Mouse (Mus musculus) forebrain, embryonic 10.5 days (tissue): ENCODE data around the gene Mup21. TPM values are rescaled to one million over a fixed set of nuclear protein-coding genes. Genes with fewer than 3 reads are reported as not detected.
"Not testable (repeated sequence)": the region's sequence is repeated elsewhere in the genome, so short reads cannot be mapped to it uniquely, and the experiment has no call there.

Experiments
- DNase-seq: peaks from one replicate; pipeline ENCODE4 v3.0.0-alpha.2; 2017; ENCODE audit warnings: low spot score; ENCODE audit errors: extremely low spot score
- H3K27ac ChIP-seq: fragments of 300-500 bp; sonication (generic); 2 replicates; pipeline ENCODE4 v1.5.1; 2016; ENCODE audit warnings: mild to moderate bottlenecking
- H3K27me3 ChIP-seq: fragments of 300-500 bp; sonication (generic); 2 replicates; pipeline ENCODE4 v1.6.1; 2016; ENCODE audit warnings: mild to moderate bottlenecking; ENCODE audit not compliant: poor library complexity, severe bottlenecking
- H3K36me3 ChIP-seq: fragments of 300-500 bp; sonication (generic); replicated peaks from 2 replicates; pipeline ENCODE4 v1.6.1; 2016; ENCODE audit warnings: mild to moderate bottlenecking, moderate library complexity
- H3K4me1 ChIP-seq: fragments of 300-500 bp; sonication (generic); 2 replicates; pipeline ENCODE4 v1.6.1; 2016
- H3K4me3 ChIP-seq: fragments of 300-500 bp; sonication (generic); 2 replicates; pipeline ENCODE4 v1.5.1; 2016; ENCODE audit warnings: mild to moderate bottlenecking, moderate library complexity
- H3K9me3 ChIP-seq: fragments of 300-500 bp; sonication (generic); 2 replicates; pipeline ENCODE4 v1.6.1; 2016; ENCODE audit warnings: mild to moderate bottlenecking, moderate library complexity
- WGBS: fragments of 180-500 bp; shearing (Covaris S2); methylation state at CpG from one replicate; pipeline ENCODE4 v1.1.7; 2016; 5-methylcytosine and 5-hydroxymethylcytosine counted together
- polyA plus RNA-seq: library from polyadenylated mRNA; unstranded; fragments of >200 nt; fragmentation: Nextera tagmentation; extraction: Ambion mirVana; gene quantifications from 2 replicates; pipeline ENCODE4 v1.2.1, GENCODE M21; 2016

The Mup21 gene
- not detected in 2 replicates for polyA plus RNA-seq

DNA sequence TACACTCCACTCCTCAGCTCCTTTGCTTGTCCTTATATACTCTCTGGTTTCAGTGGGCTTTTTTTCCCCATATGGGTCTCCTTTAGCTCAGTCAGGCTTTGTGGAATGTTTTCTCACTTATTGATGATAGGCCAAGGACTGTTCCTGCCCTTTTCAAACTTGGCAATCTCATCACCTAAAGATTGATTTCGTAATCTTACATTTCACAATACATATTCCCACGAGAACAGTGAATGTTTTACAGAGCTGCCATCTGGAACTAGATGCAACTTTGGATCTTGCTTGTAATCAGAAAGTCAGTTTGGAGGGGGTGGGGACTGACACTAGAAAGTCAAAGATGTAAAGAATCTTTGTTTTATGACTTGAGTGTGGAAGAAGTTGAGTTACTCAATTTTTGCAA lies at the start of gene Mup21:
TSS of gene Mup21 (minus strand) at position 53 of the 400 bp plus-strand sequence.
- peaks cover 6% of the 10 kb centered on the region for H3K9me3 ChIP-seq
- no peaks in the 10 kb centered on the region for H3K27me3 ChIP-seq
- no peak within 1 kb of the TSS for H3K4me3 ChIP-seq
- H3K27ac ChIP-seq = no peak within 1 kb of the TSS
- H3K36me3 ChIP-seq = no peaks in the 10 kb centered on the region
- WGBS = 87% methylated on average over 2 of the region's 2 CpGs
- DNase-seq = no peak
- no peaks in the 10 kb centered on the region for H3K4me1 ChIP-seq

DNA sequence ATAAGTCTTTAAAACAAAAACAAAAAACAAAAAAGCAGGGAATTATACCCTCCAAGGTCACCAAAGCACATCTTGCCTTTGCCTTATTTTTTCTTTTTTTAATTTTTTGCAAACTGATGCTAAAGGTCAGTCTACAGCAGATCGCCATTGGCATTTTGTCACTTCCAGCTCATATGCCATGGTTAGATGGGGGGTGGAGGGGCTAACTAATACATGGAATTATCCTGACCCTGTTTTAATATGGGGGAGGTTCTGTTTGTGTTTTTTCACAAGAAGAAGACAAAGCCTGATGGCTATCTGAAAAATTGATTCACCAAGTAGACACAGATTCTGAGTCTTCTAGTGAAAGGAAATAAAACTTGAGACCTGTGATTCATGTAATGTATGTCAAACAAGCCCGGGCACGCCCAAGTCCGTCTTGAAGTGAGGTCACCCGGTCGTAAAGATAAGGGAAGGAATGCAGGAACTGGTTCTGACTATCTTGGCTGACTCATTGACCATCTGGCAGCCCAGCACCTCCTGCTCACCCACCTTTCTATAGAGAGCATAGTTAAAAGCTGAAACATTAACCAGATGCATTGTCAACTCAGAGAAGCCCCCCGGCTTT lies 49.4 kb upstream of the Mup21 start:
- H3K36me3 ChIP-seq = peaks cover 100% of the 10 kb centered on the region
- H3K27ac ChIP-seq = no peak overlapping the region
- no peak for DNase-seq
- no peak overlapping the region for H3K4me3 ChIP-seq
- WGBS = 96% methylated on average over 7 of the region's 7 CpGs
- peaks cover 36% of the 10 kb centered on the region for H3K9me3 ChIP-seq
- no peaks in the 10 kb centered on the region for H3K4me1 ChIP-seq
- no peaks in the 10 kb centered on the region for H3K27me3 ChIP-seq

DNA sequence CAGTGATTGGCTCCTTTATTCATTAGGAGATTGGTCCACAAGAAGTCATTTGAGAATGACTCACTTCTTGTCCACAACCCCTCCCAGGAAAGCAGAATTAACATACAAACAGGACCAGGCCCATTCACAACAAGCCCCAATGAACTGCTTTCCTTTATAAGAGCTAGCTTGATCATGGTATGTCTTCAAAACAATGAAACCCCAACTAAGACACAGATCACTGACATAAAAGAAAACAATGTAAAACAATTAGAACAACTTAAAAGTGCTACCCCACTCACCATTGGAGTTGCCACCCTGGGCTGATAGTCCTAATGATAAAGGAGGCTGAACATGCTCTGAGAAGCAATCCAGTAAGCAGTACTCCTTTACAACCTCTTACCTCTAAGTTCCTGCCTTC lies 38.1 kb upstream of the Mup21 start:
- DNase-seq = no peak
- Histone ChIP-seq H3K27me3 (no peaks in the 10 kb centered on the region), H3K4me3 (no peak overlapping the region), H3K36me3 (peaks cover 65% of the 10 kb centered on the region), H3K9me3 (peaks cover 66% of the 10 kb centered on the region), H3K4me1 (no peaks in the 10 kb centered on the region), H3K27ac (no peak overlapping the region)

DNA sequence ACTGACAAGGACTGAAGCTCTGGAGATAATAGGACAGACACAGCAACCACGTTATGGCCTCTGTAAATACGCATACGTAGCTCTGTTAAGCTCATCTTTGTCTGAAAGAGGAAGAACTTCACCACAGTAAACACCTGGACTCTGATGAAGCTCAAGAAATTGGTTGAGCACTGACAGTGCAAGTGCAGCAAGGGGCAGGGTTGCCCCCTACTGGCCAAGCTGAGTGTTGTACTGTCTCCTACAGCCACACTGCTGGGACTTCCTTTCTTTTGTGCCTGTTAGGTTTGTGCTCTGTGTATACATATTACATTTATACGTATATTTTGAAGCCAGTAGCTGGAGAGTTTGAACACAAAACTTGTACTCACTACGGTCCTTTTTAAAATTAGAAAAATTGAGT lies 26.6 kb upstream of the Mup21 start:
- Histone ChIP-seq H3K36me3 (no peaks in the 10 kb centered on the region), H3K4me1 (no peaks in the 10 kb centered on the region), H3K4me3 (no peak overlapping the region), H3K27me3 (no peaks in the 10 kb centered on the region), H3K9me3 (no peaks in the 10 kb centered on the region), H3K27ac (no peak overlapping the region)
- peak; percentile 21 for DNase-seq
- 49% methylated on average over 5 of the region's 5 CpGs for WGBS

DNA sequence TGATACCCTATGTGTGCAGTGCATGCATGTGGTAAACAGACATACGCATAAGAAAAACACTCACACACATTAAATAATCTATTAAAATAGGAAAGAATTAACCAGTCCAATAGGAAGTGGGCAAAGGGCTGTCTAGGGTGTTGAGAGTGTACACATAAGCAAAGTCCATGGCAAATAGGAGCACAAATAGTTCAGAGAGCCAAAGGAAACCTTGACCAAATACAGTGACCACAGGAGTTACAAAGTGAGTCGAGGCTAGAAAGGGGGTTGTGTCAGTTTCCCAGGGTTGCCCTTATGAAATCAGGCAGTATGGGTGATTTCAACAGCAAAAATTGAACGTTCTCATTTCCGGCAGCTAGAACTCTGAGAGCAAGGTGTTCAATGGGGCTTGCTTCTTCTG lies 23.8 kb upstream of the Mup21 start:
- no peak for DNase-seq
- Histone ChIP-seq H3K36me3 (no peaks in the 10 kb centered on the region), H3K27me3 (no peaks in the 10 kb centered on the region), H3K9me3 (no peaks in the 10 kb centered on the region), H3K27ac (no peak overlapping the region), H3K4me3 (no peak overlapping the region), H3K4me1 (no peaks in the 10 kb centered on the region)
- 88% methylated on average over 4 of the region's 4 CpGs for WGBS

DNA sequence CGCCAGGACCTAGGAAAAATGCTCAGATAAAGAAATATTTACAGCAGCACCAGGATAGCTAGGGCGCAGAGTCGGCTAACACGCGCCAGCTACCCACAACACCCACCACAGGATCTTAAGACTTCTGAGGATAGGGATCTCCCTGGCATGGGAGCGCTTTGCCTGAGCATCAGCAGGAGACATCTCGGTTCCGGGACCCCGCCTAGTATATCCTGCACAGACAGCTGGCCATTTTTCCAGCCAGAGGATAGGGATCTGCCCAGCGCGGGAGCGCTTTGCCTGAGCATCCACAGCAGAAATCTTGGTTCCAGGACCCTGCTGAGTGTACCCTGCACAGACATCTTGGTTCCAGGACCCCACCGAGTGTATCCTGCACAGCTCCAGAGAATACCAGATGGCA lies 17.0 kb upstream of the Mup21 start:
- not testable (repeated sequence) for H3K4me1 ChIP-seq, DNase-seq, H3K4me3 ChIP-seq, H3K36me3 ChIP-seq, H3K27me3 ChIP-seq, H3K27ac ChIP-seq, H3K9me3 ChIP-seq
- WGBS = 93% methylated on average over 13 of the region's 13 CpGs

DNA sequence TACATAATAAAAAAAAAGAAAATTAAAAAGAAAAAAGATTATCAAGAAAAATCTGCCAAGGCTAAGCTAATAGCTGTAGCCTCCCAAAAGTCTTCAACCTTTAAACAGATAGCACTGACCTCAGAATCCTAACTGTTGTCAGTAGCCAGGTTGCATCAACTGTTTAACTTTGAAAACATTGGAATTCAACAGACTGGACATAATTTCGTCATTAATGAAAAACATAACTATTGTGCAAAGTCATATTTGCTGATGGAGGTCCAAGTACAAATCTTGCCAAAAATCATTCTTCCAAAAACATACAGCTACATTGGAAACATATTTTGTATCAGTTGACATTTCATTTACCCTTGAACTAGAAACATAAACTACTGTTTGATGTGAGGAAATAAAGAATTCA lies 7.7 kb upstream of the Mup21 start:
- 67% methylated on average over 1 of the region's 1 CpGs for WGBS
- Histone ChIP-seq H3K4me3 (no peak overlapping the region), H3K4me1 (no peaks in the 10 kb centered on the region), H3K27me3 (no peaks in the 10 kb centered on the region), H3K27ac (no peak overlapping the region), H3K9me3 (no peaks in the 10 kb centered on the region), H3K36me3 (no peaks in the 10 kb centered on the region)
- no peak for DNase-seq

DNA sequence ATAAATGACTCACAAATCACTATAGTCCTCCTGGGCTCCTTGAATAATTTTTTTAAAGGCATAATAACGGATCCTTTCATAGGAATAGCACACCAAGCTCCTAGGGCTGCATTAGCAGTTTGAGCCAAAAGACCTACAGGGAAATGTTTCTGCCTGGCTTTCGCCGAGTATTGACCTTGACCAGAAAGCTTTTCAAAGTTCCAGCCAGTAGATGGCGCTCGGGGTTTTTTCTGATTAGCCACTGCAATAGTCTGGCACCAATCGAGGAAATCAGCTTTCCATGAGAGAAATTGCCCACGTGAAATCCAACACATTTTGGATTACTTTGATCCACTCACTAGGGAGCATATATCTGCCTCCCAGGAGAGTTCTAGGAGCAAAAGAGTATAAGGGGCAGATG lies 17.0 kb downstream of the Mup21 start:
- H3K9me3 ChIP-seq = peaks cover 58% of the 10 kb centered on the region
- no peak overlapping the region for H3K4me3 ChIP-seq
- 71% methylated on average over 7 of the region's 7 CpGs for WGBS
- no peaks in the 10 kb centered on the region for H3K27me3 ChIP-seq
- no peaks in the 10 kb centered on the region for H3K4me1 ChIP-seq
- DNase-seq = no peak
- H3K27ac ChIP-seq = no peak overlapping the region
- H3K36me3 ChIP-seq = no peaks in the 10 kb centered on the region

DNA sequence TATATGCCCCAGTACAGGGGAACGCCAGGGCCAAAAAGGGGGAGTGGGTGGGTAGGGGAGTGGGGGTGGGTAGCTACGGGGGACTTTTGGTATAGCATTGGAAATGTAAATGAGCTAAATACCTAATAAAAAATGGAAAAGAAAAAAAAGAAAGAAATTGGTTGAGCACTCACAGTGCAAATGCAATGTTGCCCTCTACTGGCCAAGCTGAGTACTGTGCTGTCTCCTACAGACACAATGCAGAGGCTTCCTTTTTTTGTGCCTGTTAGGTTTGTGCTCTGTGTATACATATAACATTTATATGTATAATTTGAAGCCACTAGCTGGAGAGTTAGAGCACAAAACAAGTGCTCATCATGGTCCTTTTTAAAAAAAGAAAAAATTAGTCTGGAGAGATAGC lies 47.3 kb downstream of the Mup21 start:
- H3K27ac ChIP-seq = not testable (repeated sequence)
- DNase-seq = peak; percentile 15
- WGBS = 78% methylated on average over 2 of the region's 2 CpGs

More for the DNA sequence above, 47.3 kb downstream of the Mup21 start:
- H3K9me3 ChIP-seq, H3K36me3 ChIP-seq, H3K27me3 ChIP-seq, H3K4me1 ChIP-seq, H3K4me3 ChIP-seq: not testable (repeated sequence)

Other genes with a start within 250 kb of the Mup21 start
- gene Mup20, start 96.7 kb downstream of the Mup21 start, polyA plus RNA-seq = not detected in 2 replicates
- gene Mup3, start 63.5 kb downstream of the Mup21 start, polyA plus RNA-seq = not detected in 2 replicates
- 19.7 and 22.1 TPM in 2 replicates for gene Zfp37, start 80.2 kb upstream of the Mup21 start, polyA plus RNA-seq
- 8.6 and 10.1 TPM in 2 replicates for gene Slc31a2, start 111.7 kb upstream of the Mup21 start, polyA plus RNA-seq
- gene Fkbp15, start 209.7 kb upstream of the Mup21 start, polyA plus RNA-seq = 18.1 and 18.5 TPM in 2 replicates
- gene Slc31a1, start 209.9 kb upstream of the Mup21 start, polyA plus RNA-seq = 54.9 and 55.1 TPM in 2 replicates